Mouse (Mus musculus) v-Abl transformed pro-B cells (cell line): ENCODE measurements around the gene Tubb2a.
"Not testable (repeated sequence)": the region's sequence is repeated elsewhere in the genome, so short reads cannot be mapped to it uniquely, and the experiment has no call there.

ENCODE experiments used
- in situ Hi-C, 2 experiments: fragments of 400-800 bp; cut with MboI; formaldehyde crosslinking; loops; one replicate each; pipeline ENCODE4 v1.15.1; 2025; ENCODE audit not compliant: unreplicated experiment in 2 of 2

The Tubb2a gene

GRCm38 (mm10) chr13:34095542-34096435 is 18.0 kb upstream of the Tubb2a start:
- in situ Hi-C loops: no loop called here

DNA sequence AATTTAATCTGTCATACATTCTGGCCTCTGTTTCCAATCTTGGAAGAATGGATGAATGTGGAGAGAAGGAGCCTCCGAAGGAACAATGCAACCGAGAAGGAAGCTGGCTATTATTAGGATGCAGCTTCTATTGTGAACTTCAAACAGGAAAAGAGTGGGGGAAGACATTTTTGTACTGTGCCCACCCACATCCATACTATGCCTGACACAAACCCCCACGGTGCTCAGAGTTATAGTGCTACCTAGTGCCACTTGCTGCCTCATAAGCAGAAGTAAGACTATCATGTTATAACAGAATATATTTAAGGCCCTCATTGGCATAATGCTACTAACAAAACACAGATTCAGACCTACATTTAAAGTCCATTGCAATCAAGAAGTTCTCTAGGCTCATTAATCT is 11.6 kb upstream of the Tubb2a start:
- in situ Hi-C loops: no loop called here

DNA sequence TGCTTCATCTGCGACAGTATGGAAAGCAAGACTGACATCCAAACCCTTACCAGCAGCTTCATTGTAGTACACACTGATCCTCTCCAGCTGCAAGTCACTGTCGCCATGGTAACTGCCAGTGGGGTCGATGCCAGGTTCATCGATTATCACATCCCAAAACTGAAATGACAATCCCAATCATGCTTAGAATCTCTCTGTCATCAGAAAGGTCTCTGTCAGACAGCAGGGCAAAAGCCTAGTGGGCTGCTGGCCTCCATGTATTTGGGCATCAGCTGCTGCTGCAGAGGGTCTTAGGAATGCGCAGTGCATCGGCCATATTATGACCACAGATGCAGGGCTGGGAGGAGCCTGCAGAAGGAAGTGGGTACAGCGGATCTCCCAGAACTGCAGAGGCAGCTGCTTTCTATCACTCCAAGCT is 11.1 kb upstream of the Tubb2a start:
- in situ Hi-C loops: no loop called here

GRCm38 (mm10) chr13:34088201-34088649 is 10.4 kb upstream of the Tubb2a start:
- in situ Hi-C loops: not testable (repeated sequence)

GRCm38 (mm10) chr13:34087052-34087812 is 9.4 kb upstream of the Tubb2a start:
- in situ Hi-C loops: no loop called here

GRCm38 (mm10) chr13:34084026-34084750 is 6.4 kb upstream of the Tubb2a start:
- in situ Hi-C loops: no loop called here

DNA sequence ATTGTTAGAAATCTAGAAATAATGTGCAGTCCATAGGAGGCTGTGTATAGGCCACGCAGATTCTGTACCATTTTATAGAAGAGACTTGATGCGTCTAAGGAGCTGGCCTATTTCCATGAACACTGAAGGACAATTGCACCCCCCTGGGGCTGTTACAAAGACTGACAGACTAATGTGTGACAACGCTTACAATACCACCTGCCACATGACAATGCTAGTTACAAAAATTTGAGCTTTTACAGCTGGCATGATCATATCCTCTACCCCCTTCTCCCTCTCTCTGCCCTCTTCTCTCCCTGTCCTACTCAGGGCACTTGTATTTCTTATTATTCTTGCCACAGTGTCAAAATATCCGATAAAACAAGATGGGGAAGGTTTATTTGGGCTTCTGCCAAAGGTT is 4.1 kb upstream of the Tubb2a start:
- in situ Hi-C loops: no loop called here

DNA sequence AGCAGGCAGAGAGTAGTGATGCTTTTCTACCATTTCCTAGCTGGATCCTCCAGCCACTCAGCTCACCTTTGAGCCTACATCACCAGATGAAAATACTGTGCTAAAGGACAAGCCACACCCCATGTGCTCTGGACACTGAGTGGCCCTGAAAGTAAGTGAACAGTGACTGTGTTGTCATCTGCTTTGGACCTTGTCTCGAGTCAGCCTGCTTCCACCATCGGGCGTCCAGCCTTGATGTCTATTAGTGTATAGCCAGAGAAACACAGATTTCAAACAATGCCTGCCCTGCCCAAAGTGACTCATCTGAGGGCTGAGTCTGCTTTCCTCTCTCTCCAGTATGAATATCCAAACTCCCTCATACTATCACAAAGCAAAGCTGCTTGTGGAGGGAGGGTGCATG is 2.0 kb upstream of the Tubb2a start:
- in situ Hi-C loops: loop anchor here (10.0 kb wide), 1 partner anchor 55 kb away; the partner anchor contains the start of gene Tubb2b (in 2 of the 2)

- in situ Hi-C loops: loop anchor here (10.0 kb wide), 1 partner anchor 56 kb away; the partner anchor contains the start of gene Tubb2b (in 2 of the 2)
Observed at GRCm38 (mm10) chr13:34078500-34079280, 883 bp upstream of the Tubb2a start.

- in situ Hi-C loops: loop anchor here (10.0 kb wide), 1 partner anchor 58 kb away; the partner anchor contains the start of gene Tubb2b (in 2 of the 2)
Observed at GRCm38 (mm10) chr13:34076561-34077491, 981 bp downstream of the Tubb2a start.

DNA sequence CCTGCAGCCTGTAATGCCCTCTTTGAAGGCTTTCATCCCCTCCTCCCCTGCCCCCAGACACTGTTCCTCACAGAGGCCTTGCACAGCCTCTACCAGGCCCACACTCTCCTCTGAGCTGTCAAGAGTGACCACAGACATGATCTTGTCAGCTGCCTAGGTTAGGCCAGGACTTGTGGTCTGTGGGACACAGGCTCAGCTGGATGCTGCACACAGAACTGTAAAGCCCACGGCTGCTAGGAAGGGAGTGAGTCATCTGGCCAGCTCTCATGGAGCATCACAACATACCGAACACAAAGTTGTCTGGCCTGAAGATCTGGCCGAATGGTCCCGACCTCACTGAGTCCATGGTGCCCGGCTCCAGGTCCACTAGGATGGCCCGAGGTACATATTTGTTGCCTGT is 1.9 kb downstream of the Tubb2a start:
- in situ Hi-C loops: loop anchor here (10.0 kb wide), 1 partner anchor 59 kb away; the partner anchor contains the start of gene Tubb2b (in 2 of the 2)

DNA sequence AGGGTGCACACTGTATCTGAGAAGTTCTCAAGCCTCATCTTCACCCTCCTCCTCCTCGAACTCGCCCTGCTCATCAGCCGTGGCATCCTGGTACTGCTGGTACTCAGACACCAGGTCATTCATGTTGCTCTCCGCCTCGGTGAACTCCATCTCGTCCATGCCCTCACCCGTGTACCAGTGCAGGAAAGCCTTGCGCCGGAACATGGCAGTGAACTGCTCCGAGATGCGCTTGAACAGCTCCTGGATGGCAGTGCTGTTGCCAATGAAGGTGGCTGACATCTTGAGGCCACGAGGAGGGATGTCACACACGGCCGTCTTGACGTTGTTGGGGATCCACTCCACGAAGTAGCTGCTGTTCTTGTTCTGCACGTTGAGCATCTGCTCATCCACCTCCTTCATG is 3.4 kb downstream of the Tubb2a start:
- in situ Hi-C loops: loop anchor here (10.0 kb wide), 1 partner anchor 60 kb away; the partner anchor contains the start of gene Tubb2b (in 2 of the 2)

DNA sequence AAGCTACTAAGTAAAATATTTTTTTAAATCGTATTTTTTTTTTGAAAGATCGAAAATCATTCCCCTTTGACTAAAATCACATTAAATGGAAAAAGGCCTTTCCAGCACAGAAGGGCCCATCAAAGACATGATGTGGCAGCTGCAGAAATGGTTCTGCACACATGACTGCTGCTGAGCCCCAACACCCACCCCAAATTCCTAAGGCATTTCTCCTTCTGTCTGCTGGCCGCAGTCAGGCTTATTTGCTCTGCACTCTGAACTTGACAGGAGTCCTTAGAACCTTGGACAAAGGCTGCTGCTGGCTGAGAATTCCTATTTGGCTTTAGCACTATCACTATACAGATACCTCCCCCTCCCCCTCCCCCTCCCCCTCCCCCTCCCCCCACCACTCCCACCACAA is 5.0 kb downstream of the Tubb2a start:
- in situ Hi-C loops: loop anchor here (10.0 kb wide), 1 partner anchor 62 kb away; the partner anchor contains the start of gene Tubb2b (in 2 of the 2)

DNA sequence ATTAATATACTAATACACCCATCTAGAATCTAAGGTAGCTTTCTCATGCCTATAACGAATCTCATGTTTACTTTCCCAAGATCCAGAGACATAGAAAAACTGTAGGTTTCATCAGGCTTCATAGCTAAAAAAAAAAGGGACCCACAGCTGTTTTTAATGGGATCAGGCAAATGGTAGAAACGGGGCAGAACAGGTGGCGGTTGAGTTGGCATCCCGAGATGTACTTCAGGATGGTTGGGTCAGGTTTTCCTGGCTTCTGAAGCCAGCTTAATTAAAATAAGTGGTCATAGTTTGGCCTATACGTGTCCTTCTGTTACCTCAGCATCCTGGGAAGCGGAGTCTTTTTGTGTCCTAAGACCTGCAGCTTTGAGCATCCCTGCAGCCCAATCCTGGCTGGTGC is 6.0 kb downstream of the Tubb2a start:
- in situ Hi-C loops: loop anchor here (10.0 kb wide), 1 partner anchor 63 kb away; the partner anchor contains the start of gene Tubb2b (in 2 of the 2)

DNA sequence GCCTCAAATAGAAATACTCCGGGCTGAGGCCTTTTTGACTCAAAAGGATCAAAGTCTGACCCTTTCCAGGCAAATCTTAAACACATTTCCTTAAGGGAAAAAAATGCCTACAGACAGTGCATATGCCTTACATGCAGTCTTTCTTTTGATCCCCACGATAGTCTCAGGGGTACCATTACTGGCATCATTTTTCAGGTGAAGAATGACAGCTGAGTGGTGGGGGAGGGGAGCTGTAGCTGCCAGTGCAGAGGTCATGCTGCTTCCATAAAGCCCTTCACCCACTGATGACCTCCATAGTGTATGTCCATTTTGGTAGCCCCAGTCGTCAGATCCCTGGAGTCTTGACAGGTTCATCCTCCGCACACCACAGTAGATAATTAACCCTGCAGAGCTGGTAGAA is 7.5 kb downstream of the Tubb2a start:
- in situ Hi-C loops: loop anchor here (10.0 kb wide), 1 partner anchor 65 kb away; the partner anchor contains the start of gene Tubb2b (in 2 of the 2)

- in situ Hi-C loops: no loop called here
Observed at GRCm38 (mm10) chr13:34066351-34066750, 11.5 kb downstream of the Tubb2a start.

GRCm38 (mm10) chr13:34062466-34062865 is 15.3 kb downstream of the Tubb2a start:
- in situ Hi-C loops: no loop called here

GRCm38 (mm10) chr13:34060061-34060460 is 17.7 kb downstream of the Tubb2a start:
- in situ Hi-C loops: no loop called here
